Mouse (Mus musculus) frontal cortex, postnatal 14 days (tissue): Measurements from ENCODE around the gene Pcmt1.
"Not testable (repeated sequence)": the region's sequence is repeated elsewhere in the genome, so short reads cannot be mapped to it uniquely, and the experiment has no call there.

ENCODE experiments used
- DNase-seq, 2 experiments: peaks; one replicate each; pipeline ENCODE4 v3.0.0; 2022; ENCODE audit warnings: low spot score in 2 of 2

The Pcmt1 gene

DNA sequence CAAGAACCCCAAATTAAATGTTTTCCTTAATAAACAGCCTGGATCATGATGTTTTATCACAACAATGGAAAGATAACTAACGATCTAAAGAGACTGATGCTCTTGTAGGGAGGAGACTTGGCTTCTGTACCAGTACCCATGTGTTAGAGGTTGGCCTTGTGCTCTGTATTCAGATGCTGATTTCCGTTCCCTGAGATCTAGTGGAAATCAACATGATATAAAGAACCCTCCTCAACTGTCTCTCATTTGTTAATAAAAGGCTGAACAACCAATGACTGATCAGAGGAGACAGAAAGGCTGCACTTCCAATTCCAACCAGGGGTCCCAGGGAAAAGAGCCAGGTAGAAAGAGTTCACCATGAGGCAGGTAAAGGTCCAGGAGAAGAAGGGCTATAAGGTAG lies 35.0 kb downstream of the Pcmt1 start:
- no peak for DNase-seq

DNA sequence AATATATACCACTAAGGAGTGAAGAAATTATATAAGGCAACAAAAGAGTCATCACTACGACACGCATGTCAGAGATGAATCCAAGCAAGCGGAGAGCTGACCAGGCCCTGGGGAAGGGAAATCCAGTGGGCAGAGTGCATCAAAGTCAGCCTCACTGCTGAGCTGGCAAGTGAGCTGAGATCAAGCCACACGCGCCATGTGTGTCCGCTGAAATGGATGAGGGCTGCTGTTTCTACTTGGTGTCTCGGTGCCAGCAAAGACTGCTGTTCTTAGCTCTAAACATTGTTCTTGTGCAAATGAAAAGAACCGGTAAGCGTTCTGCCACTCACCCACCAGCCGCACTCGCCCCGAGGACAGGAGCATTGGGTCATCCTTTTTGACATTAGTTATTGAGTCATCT lies 40.6 kb downstream of the Pcmt1 start:
- no peak for DNase-seq

DNA sequence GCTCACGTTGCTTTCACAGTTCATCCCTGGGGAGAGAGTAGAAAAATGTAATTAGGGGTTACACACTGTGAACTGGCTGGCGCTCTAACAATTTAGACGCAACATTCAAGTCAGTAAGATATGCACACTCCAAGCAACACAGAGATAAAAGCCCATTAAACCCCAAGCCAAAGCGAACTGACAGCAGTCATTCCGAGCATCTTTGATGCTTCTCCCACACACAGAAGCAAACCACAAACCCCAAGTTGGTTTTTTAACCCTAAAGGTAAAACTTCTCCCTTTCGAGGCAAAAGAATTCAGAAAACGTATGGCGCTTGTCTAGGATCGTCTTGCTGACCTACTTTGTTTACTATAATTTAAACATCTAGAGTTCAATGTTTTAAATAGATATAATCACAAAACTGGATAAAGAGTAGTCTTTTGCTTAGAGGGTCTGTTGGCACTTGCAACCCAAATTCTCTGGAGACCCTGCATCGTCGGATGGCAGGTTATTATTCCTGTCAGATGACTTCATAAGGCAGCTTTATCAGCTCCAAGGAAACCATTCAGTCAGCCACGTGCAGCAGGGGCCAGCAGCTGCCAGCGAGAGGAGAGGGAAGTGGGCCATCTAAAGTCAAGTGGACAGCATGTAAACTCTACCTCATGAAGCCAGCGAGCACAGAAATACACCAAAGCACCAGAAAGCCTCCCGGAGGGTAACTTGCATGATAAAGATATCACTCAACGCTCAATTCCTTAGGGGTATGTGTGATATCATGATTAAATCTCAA lies 49.8 kb downstream of the Pcmt1 start:
- DNase-seq = no peak

DNA sequence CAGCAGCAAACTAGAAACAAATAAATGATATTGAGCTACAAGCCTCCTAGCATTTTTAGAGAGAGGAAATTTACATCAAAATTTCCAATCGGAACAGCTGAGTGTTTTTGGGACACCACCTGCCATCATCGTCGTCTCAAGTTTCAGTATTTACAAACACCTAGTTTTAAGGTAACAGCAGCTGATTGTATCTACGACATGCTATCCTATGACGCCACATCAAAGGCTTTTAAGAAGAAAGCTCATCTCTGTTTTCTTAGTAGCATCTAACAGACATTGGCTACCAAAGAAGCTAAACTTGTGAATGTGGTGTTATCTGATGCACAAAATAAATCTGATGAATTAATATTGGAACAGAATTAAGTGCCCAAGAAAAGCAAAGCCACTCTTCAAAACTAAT lies 50.6 kb downstream of the Pcmt1 start:
- no peak for DNase-seq

DNA sequence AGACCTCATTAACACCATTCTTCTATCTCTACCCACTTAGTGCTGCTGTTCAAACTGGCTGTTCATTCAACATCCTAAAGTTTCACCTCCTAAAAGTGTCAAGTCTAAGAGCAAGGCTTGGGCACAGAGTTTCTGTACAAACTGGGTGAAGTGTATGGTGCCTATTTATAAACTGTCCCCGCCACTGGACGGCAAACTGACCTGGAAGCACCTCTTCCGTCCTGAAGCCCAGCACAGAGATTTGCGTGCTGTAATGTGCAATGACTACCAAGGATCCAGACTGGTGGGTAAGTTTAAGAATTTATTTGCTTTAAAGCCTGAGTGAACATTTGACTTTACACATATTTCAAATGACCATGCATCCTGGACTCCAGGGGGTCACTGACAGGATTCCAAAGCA lies 51.8 kb downstream of the Pcmt1 start:
- DNase-seq = no peak

DNA sequence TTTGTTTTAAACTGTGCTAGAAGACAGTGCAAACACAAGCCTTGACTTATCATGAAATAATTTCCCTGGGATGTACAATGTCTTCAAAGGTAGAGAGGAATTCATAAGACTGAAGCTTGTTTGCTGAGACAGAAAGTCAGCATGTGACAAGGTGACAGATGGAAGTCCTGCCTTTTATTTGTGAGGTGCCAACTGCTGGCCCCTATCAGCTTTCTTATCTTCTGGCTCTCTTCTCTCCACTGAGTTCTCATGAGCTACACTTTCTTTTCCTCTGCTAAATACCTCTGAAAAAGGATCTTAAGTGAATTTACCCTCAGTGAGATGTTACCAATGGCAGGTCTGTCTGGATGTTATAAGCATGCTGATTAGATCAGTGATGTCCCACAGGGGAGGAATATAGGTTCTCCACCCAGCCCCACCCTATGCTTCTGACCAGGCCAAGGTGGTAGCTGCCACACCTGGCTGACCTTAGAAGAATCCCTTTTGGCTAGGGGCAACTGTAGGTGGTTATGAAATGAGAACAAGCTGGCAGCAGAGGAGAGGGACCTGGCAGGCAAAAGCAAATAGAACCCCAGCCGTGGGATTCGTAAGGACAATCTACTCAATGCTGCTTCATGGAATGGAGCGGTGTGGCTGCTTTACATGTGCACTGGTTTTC lies 56.9 kb downstream of the Pcmt1 start:
- no peak for DNase-seq

DNA sequence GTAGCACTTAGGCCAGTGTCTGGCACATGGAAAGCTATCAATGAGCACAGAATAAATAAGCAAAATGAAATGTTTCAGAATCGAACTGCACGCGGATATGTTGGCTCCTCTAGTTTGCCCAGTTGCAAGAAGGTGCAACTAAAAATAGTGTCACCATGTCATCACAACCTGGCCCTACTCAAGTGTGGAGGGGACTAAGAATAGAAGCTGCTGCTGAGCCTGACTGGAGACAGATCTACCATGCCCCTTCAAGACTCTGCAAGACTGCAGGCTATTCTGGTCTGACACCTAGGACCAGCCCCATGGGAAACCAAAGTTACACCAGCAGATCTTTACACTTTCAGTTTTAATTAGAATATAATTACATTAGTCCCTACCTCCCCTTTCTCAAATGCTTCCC lies 58.6 kb downstream of the Pcmt1 start:
- no peak for DNase-seq

DNA sequence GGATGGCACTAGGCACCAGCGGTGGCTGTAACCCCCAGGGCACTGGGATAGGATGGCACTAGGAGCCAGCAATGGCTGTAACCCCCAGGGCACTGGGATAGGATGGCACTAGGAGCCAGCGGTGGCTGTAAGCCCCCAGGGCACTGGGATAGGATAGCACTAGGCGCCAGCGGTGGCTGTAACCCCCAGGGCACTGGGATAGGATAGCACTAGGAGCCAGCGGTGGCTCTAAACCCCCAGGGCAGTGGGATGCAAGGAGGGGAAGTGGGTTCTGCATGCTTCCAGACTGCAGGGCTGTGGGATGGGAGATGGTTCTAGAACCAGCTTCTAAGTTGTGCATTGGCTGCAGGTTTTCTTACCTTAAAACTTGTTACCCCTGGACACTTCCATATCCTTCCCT lies 60.2 kb downstream of the Pcmt1 start:
- DNase-seq = no peak

DNA sequence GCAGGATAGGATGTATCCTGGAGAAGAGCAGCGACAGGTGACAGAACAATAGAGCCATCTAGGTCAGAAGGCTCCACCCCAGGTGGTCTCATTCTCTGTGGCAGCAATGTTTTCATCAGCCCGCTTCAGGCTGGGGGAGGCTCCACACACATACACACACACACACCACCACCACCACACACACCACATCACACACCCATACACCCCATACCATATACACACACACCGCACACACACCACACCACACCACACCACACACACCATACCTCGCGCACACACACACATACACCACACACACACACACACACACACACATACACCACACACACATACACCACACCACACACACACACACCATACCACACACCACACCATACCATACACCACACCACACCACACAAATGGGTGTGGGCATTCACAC lies 61.1 kb downstream of the Pcmt1 start:
- DNase-seq = no peak

DNA sequence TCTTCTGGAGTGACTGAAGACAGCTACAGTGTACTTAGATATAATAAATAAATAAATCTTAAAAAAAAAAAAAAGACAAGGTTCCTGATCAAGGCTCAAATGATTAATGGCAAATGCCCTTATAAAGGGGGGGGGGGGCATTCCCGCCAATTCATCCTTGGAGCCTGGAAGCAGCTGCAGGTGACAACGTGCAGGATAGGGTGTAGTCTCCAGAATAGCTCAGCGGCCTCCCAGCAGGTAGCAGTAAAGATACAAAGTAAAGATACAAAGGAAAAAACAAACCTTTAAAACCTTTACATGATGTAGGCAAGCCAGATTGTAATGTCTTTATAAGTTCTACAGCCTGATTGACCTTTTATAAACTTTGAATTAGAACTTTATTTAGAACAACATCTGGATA lies 63.4 kb downstream of the Pcmt1 start:
- DNase-seq = not testable (repeated sequence)

DNA sequence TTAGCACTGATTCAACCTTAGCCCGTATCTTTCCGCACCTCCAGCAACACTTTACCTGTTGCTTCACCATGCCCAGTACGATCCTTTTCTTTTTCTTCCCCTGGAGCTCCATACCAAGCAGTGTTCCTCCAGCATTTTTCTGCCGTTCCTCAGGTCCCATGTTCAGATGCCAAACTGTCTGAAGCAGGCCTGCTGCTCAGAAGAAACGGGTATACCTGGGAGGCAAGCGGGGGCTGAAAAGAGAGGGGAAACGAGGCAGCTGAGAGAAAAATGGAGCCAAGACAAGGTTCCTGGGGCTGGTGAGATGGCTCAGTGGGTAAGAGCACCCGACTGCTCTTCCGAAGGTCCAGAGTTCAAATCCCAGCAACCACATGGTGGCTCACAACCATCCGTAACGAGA lies 63.8 kb downstream of the Pcmt1 start:
- DNase-seq = not testable (repeated sequence)

DNA sequence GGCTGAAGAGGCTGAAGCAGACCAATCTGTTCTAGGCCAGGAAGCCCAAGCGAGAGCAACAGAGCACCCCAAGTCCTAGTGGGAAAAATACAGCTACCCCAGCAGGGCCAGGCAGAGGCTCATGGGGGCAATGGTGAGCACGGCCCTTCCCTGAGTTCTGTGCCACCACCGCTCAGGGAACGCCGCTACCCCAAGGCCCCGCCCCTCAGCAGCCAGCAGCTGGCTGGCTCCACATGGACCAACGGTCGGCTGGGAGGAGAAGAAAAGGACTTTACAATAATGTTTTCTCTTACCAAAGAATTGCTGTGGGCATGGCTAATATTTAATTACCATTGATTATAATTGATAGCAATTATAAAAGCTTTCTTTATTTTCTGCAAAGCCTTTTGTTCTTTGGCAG lies 66.1 kb downstream of the Pcmt1 start:
- DNase-seq = no peak

DNA sequence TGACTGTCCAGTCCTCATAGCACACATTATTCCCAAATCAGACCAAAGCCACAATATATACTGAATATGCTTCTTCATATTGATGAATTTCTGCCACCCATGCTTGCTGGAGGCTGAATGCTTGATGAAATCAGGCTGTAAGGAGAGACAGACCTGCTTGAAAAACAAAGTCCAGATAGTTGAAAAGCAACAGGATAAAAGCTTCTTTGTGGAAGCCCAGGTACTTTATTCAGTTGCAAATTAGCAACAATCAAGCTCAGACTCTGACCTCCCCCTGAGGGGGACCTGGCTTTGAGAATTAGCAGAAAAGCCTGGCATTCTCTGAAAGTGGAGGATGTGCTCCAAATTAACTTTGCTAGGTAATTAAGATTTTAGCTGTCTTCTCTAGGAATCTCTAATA lies 68.7 kb downstream of the Pcmt1 start:
- not testable (repeated sequence) for DNase-seq

DNA sequence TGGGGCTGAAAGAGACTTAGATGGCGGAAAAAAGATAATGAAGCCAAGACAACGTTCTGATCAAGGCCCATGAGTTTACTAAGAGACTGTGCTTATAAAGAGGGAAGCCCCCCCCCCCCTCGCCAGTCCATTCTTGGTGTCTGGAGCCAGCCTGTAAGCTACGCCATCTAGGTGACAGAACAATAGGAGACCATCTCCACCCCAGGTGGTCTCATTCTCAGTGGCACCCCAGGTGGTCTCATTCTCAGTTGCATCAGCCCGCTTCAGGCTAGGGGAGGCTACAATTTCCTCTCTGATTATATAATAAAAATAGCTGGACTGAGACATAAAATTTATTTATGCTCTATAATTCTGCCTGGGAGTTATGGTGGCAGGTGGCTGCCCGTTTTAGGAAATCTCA lies 69.3 kb downstream of the Pcmt1 start:
- DNase-seq = no peak

DNA sequence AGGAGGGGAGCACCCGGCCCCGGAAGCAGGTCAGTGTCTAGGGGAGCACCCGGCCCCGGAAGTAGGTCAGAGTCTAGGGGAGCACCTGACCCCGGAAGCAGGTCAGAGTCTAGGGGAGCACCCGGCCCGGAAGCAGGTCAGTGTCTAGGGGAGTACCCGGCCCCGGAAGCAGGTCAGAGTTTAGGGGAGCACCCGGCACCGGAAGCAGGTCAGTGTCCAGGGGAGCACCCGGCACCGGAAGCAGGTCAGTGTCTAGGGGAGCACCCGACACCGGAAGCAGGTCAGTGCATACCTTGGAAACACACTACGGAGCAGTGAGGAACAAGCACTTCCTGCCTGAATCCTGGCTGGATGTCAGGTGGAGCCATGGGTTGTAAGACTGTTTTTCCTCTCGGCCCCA lies 72.3 kb downstream of the Pcmt1 start:
- DNase-seq = no peak

DNA sequence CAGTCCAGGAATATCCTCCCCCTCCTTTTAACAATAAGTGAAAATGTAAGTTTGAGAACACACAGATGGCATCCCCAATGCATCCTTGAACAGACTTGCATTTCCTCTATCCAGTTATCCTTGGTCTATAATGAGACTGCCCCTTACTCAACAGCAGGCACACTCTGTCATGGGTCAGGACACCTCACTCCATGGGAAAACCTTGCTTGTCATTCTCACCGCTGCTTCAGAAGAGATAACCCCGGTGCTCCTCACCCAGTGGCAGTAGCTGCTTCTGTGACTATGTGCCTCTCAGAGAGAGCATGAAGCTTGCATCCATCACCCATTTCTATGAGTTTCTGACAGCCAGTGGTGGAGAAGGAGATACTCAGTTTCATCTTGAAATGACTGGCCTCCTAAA lies 74.5 kb downstream of the Pcmt1 start:
- no peak for DNase-seq

DNA sequence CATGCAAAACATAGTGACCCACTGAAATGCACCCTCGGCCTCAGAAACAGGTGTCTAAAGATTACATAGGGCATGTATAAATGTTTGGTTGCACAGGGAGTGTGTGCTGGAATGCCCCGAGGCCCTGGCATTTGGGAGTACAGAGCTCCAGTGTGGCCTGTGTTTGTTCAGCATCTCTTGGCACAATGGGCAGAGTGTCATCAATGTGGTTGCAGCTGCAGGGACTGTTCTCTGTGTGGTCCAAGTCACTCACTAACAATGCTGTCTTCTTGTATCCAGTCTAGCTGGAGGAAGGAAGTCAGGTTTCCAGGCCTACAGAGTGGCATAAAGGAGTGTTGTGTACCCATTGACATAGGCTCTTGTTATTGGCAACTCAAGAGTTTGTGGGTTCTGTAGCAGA lies 75.8 kb downstream of the Pcmt1 start:
- peak in 1 of 2 experiments; percentile 16 for DNase-seq

DNA sequence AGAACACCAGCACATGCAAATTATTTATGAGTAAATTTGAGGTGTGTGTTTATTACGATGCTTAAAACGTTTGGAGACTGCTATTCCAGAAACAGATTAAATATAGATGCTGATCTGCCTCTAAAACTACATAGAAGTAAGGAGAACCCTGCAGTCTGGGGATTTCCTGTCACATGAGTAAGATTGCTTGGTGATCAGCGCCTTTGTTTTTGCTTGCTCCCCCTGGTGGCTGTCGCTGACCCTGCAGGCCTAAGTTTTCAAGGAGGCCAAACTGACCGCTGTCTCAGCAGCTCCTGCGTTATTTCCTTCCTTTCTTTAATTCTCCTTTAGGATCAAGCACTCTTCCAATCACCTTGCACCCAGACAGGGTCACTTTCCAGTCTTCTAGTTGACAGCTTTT lies 80.3 kb downstream of the Pcmt1 start:
- peak; percentile 28 to 69 for DNase-seq

DNA sequence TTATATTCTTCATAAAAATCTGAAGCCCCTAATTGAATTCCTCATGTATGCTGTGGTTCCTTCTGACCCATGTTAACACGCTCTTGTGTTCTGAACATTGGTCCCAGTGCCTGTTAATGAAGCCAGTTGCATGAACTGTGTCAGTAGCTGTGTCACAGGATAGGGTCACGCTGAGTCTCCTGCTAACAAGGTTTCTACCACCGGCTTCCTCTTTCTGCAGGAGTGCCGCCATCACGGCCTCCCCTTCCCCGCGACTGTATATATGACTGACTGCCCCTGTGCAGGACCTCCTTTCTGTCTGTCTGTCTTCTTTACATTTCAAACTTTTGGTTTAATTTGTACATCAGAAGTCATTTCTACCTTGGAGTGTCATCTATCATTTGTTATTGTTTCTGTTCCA lies 82.8 kb downstream of the Pcmt1 start:
- no peak for DNase-seq

DNA sequence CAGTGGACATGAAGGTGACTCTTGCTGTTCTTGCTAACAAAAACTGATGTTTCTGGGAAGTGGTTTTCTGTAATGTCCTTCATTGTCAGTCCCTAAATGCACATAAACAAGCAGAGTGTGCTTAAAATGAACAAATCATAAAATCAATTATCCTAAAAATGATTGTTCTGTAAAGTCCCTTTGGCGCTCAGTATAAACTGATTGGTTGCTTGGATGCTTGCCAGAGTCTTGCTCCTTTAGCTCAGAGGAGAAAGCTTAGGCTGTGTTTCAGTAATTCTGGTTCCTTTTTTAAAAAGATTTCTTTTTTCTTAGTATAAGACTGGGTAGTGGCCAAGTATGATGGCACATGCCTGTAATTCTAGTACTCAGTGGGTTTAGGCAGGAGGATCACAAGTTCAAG lies 84.7 kb downstream of the Pcmt1 start:
- DNase-seq = no peak

DNA sequence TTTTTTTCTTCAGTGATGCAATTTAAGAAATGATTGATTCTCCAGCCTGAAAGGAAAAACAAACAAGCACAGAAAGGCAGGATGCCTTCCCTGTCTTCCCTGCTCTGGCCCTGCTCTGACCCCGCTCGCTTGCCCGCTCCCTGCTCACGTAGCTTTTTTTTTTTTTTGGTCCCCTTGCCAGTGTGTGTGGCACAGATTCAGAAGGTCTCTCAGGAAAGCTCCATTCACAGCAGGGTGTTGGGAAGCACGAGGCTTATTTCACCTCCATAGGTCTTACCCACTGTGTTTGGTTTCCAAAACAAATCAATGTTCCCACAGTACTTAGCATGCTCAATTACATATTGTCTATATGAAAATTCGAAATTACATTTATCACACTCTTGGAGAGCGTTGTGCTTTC lies 86.1 kb downstream of the Pcmt1 start:
- no peak for DNase-seq

DNA sequence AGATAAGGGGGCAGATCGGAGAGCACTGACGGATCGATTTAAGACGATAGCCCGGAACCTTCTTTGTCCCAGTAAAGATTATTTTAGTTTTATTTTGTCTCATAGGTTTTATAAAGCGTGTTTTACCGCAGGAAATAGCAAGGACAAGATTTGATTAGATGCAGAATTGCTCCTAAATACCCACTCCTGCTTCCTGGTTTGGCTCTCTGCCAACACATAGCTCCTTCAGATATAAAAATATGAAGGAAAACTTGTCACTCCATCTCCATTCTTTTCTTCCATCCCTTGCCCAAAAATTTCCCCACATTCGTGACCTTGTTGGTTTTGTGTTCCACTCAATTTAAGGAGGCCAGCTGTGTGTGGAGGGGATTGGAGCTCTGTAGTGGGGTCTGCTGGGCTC lies 90.1 kb downstream of the Pcmt1 start:
- no peak for DNase-seq

DNA sequence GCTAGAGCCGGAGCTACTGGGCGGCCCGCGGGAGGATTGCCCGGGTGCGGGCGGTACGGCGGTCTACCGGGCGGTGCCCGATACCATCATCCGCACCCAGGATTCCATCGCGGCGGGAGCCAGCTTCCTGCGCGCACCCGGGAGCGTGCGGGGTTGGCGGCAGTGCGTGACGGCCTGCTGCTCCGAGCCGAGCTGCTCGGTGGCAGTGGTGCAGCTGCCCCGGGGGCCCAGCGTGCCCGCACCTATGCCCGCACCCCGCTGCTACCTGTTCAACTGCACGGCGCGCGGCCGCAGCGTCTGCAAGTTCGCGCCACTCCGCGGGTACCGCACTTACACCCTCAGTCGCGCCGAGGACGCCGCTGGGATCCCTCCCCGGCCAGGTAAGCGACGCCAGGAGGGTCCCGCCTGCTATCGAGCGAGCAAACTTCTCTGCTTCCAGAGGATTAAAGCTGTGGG lies 90.7 kb downstream of the Pcmt1 start:
- DNase-seq = no peak
